Mouse (Mus musculus): ENCODE results near the gene Ppp4r1.

The Ppp4r1 gene

DNA sequence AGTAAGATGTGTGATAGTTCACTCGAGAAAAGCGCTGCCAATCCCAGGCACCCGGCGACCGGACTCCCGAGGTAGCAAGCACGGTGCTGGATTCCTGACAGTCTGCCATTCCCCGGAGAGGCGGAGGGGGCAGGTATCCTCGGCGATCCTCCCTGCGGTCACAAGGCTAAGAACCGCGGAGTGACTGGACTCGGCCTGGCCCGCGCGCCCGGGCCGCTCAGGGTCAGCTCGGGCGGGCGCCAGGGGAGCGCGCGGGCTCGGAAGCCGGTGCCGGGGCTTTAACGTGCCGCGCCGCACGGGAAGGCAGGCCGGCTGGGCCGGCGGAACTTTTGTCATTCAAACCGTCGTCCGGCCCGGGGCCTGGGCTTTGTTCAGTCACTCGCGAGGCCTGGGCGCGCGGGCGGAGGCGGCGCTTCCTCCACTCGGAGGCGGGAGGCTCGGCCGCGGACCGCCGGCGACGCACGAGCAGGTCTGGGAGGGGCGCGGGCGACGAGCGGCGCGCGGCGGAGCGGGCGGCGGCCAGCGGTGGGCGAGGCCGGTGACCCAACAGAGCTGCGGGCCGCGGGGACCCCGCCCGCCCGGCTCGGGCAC is at the start of gene Ppp4r1:
Gene Ppp4r1 (plus strand): TSS at position 23 of the 591 bp plus-strand sequence.
- no peak for TF ChIP-seq POU5F1 (IDR thresholded peaks at IDR 0.05; ENCODE audit: borderline replicate concordance, low read length)
- TF ChIP-seq CTCF (conservative IDR thresholded peaks at IDR 0.05; ENCODE audit: low read length) = no peak
- TF ChIP-seq NANOG (IDR thresholded peaks at IDR 0.05; ENCODE audit: borderline replicate concordance, low read length) = no peak
- Histone ChIP-seq H3K9me3 (ENCODE audit: low read length) (no peaks in the 10 kb centered on the region), H3K4me1 (replicated peaks; ENCODE audit: low read depth, low read length) (peaks cover 76% of the 10 kb centered on the region)

DNA sequence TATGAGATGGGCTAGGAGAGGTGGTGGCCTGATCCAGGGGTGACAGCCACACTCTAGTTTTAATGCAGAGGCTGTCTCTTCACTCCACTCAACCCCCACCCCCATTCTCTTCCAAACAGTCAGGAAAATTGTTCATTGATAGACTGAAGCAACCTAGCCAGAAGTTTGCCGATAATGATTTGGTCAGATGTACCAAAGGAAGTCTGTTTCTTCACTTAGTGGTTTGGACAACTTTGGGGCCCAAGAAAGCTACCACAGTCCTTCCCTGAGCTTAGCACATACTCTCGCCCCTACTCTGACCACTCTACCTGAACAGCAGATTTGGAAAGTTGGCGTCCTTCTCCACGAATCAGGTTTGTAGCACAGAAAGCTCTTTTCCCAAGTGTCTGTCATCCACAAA is 49.7 kb upstream of the Ppp4r1 start:
- H3K27me3 ChIP-seq (ENCODE audit: insufficient read depth, low read length) = no peaks in the 10 kb centered on the region
- TF ChIP-seq CTCF (conservative IDR thresholded peaks at IDR 0.05; ENCODE audit: low read length) (no peak), NANOG (IDR thresholded peaks at IDR 0.05; ENCODE audit: borderline replicate concordance, low read length) (no peak), POU5F1 (IDR thresholded peaks at IDR 0.05; ENCODE audit: borderline replicate concordance, low read length) (no peak)
- no peaks in the 10 kb centered on the region for H3K36me3 ChIP-seq (ENCODE audit: insufficient read depth, low read length)
- H3K4me3 ChIP-seq (replicated peaks; ENCODE audit: low read length) = no peak overlapping the region
- H3K9me3 ChIP-seq (ENCODE audit: low read length) = no peaks in the 10 kb centered on the region
- peaks cover 82% of the 10 kb centered on the region for H3K4me1 ChIP-seq (replicated peaks; ENCODE audit: low read depth, low read length)

More for the DNA sequence above, at the start of gene Ppp4r1:
- H3K36me3 ChIP-seq (ENCODE audit: insufficient read depth, low read length) = peaks cover 24% of the 10 kb centered on the region
- no peaks in the 10 kb centered on the region for H3K27me3 ChIP-seq (ENCODE audit: insufficient read depth, low read length)
- peak within 1 kb of the TSS; percentile 89 for H3K4me3 ChIP-seq (replicated peaks; ENCODE audit: low read length)

GRCm38 (mm10) chr17:65735088-65735487 is 47.3 kb upstream of the Ppp4r1 start:
- Histone ChIP-seq H3K36me3 (ENCODE audit: insufficient read depth, low read length) (no peaks in the 10 kb centered on the region), H3K9me3 (ENCODE audit: low read length) (peaks cover 8% of the 10 kb centered on the region; the same call in 1 of the 2 replicates)
- no peak for TF ChIP-seq CTCF (conservative IDR thresholded peaks at IDR 0.05; ENCODE audit: low read length)
- no peak for TF ChIP-seq POU5F1 (IDR thresholded peaks at IDR 0.05; ENCODE audit: borderline replicate concordance, low read length)
- no peak for TF ChIP-seq NANOG (IDR thresholded peaks at IDR 0.05; ENCODE audit: borderline replicate concordance, low read length)

DNA sequence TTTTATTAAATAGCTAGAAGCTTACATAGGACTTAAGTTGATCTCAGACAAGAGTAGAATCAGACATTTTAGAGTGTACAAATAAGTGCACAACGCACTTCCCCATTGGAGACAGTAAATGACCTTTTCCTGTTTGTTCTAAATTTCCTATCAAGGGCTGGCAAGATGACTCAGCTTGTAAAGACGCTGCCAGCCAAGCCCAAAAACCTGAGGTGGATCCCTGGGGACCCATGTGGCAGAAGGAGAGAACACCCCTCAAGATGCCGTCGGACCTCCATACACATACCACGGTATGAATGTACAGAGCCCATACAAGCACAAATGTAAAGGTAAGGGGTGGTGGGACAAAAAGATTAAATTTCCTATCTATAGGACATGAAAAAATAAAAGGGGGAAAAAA is 45.2 kb upstream of the Ppp4r1 start:
- Histone ChIP-seq H3K4me3 (replicated peaks; ENCODE audit: low read length) (no peak overlapping the region), H3K36me3 (ENCODE audit: insufficient read depth, low read length) (no peaks in the 10 kb centered on the region), H3K9me3 (ENCODE audit: low read length) (peaks cover 15% of the 10 kb centered on the region; the same call in 1 of the 2 replicates), H3K4me1 (replicated peaks; ENCODE audit: low read depth, low read length) (peaks cover 60% of the 10 kb centered on the region), H3K27me3 (ENCODE audit: insufficient read depth, low read length) (no peaks in the 10 kb centered on the region)
- TF ChIP-seq POU5F1 (IDR thresholded peaks at IDR 0.05; ENCODE audit: borderline replicate concordance, low read length) = no peak
- no peak for TF ChIP-seq CTCF (conservative IDR thresholded peaks at IDR 0.05; ENCODE audit: low read length)
- TF ChIP-seq NANOG (IDR thresholded peaks at IDR 0.05; ENCODE audit: borderline replicate concordance, low read length) = no peak

More at GRCm38 (mm10) chr17:65735088-65735487, 47.3 kb upstream of the Ppp4r1 start:
- no peaks in the 10 kb centered on the region for H3K27me3 ChIP-seq (ENCODE audit: insufficient read depth, low read length)
- H3K4me1 ChIP-seq (replicated peaks; ENCODE audit: low read depth, low read length) = peaks cover 71% of the 10 kb centered on the region
- no peak overlapping the region for H3K4me3 ChIP-seq (replicated peaks; ENCODE audit: low read length)

GRCm38 (mm10) chr17:65737622-65738021 is 44.8 kb upstream of the Ppp4r1 start:
- peaks cover 60% of the 10 kb centered on the region for H3K4me1 ChIP-seq (replicated peaks; ENCODE audit: low read depth, low read length)
- no peak for TF ChIP-seq CTCF (conservative IDR thresholded peaks at IDR 0.05; ENCODE audit: low read length)
- no peak for TF ChIP-seq POU5F1 (IDR thresholded peaks at IDR 0.05; ENCODE audit: borderline replicate concordance, low read length)
- no peak for TF ChIP-seq NANOG (IDR thresholded peaks at IDR 0.05; ENCODE audit: borderline replicate concordance, low read length)
- H3K27me3 ChIP-seq (ENCODE audit: insufficient read depth, low read length) = no peaks in the 10 kb centered on the region
- H3K4me3 ChIP-seq (replicated peaks; ENCODE audit: low read length) = no peak overlapping the region
- H3K9me3 ChIP-seq (ENCODE audit: low read length) = peaks cover 15% of the 10 kb centered on the region; the same call in 1 of the 2 replicates
- no peaks in the 10 kb centered on the region for H3K36me3 ChIP-seq (ENCODE audit: insufficient read depth, low read length)

DNA sequence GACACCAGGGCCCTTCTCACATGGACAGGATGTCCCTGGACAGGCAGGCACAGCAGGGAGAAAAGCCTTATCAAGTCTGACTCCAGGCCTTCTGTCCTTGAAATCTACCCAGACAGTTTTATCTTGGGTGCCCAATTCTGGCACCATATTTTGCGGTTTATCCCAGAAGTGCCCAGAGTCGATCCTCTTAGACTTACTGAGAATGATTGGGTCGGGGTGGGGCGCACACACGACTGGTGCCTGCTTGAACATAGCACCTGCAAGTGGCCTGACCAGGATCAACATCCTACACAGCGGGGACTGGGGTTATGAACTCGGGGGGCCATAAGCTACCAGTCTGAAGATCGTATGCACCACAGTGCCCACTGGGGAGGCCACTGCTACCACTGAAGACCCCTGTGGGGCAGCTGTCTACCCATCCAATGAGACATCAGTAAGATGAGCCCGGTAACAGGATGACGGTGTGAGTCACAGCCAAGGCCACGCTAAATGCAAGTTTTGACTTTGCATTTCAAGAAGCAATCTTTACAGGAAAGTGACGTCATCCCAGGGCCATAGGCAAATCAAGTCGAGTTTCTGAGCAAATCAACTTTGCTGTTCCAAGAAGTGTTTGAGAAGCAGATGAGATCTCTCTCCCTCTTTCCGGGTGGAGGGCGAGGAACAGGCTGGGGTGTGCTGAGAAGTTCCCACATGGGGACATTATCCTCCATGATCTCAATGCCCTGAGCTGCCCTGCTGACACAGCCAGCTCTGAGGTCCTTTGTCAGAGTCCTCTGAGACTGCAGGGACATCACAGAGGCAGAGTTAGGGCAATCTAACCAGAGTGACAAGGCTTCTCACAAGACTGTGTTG is 42.3 kb upstream of the Ppp4r1 start:
- Histone ChIP-seq H3K27me3 (ENCODE audit: insufficient read depth, low read length) (no peaks in the 10 kb centered on the region), H3K4me1 (replicated peaks; ENCODE audit: low read depth, low read length) (peaks cover 65% of the 10 kb centered on the region), H3K9me3 (ENCODE audit: low read length) (peaks cover 15% of the 10 kb centered on the region; the same call in 1 of the 2 replicates), H3K4me3 (replicated peaks; ENCODE audit: low read length) (no peak overlapping the region), H3K36me3 (ENCODE audit: insufficient read depth, low read length) (no peaks in the 10 kb centered on the region)
- TF ChIP-seq CTCF (conservative IDR thresholded peaks at IDR 0.05; ENCODE audit: low read length) = no peak
- TF ChIP-seq POU5F1 (IDR thresholded peaks at IDR 0.05; ENCODE audit: borderline replicate concordance, low read length) = no peak
- no peak for TF ChIP-seq NANOG (IDR thresholded peaks at IDR 0.05; ENCODE audit: borderline replicate concordance, low read length)

GRCm38 (mm10) chr17:65741565-65741964 is 40.8 kb upstream of the Ppp4r1 start:
- Histone ChIP-seq H3K4me1 (replicated peaks; ENCODE audit: low read depth, low read length) (peaks cover 74% of the 10 kb centered on the region), H3K9me3 (ENCODE audit: low read length) (peaks cover 15% of the 10 kb centered on the region; the same call in 1 of the 2 replicates), H3K36me3 (ENCODE audit: insufficient read depth, low read length) (no peaks in the 10 kb centered on the region), H3K27me3 (ENCODE audit: insufficient read depth, low read length) (no peaks in the 10 kb centered on the region), H3K4me3 (replicated peaks; ENCODE audit: low read length) (no peak overlapping the region)
- TF ChIP-seq NANOG (IDR thresholded peaks at IDR 0.05; ENCODE audit: borderline replicate concordance, low read length) (no peak), POU5F1 (IDR thresholded peaks at IDR 0.05; ENCODE audit: borderline replicate concordance, low read length) (no peak), CTCF (conservative IDR thresholded peaks at IDR 0.05; ENCODE audit: low read length) (no peak)

GRCm38 (mm10) chr17:65742245-65742905 is 40.0 kb upstream of the Ppp4r1 start:
- peaks cover 73% of the 10 kb centered on the region for H3K4me1 ChIP-seq (replicated peaks; ENCODE audit: low read depth, low read length)

More at GRCm38 (mm10) chr17:65742245-65742905, 40.0 kb upstream of the Ppp4r1 start:
- Histone ChIP-seq H3K36me3 (ENCODE audit: insufficient read depth, low read length) (no peaks in the 10 kb centered on the region), H3K4me3 (replicated peaks; ENCODE audit: low read length) (no peak overlapping the region), H3K9me3 (ENCODE audit: low read length) (peaks cover 15% of the 10 kb centered on the region; the same call in 1 of the 2 replicates), H3K27me3 (ENCODE audit: insufficient read depth, low read length) (no peaks in the 10 kb centered on the region)
- TF ChIP-seq POU5F1 (IDR thresholded peaks at IDR 0.05; ENCODE audit: borderline replicate concordance, low read length) = no peak
- TF ChIP-seq NANOG (IDR thresholded peaks at IDR 0.05; ENCODE audit: borderline replicate concordance, low read length) = no peak
- no peak for TF ChIP-seq CTCF (conservative IDR thresholded peaks at IDR 0.05; ENCODE audit: low read length)
